Mouse (Mus musculus) limb, embryonic 15.5 days (tissue): Measurements from ENCODE around the gene Tgfb2. TPM values are rescaled to one million over a fixed set of nuclear protein-coding genes. Genes with fewer than 3 reads are reported as not detected.

Experiments used
- ATAC-seq: fragments of 200-750 bp; cut with Nextera tagmentation; 2 replicates; pipeline ENCODE4 v1.8.0; 2017; ENCODE audit warnings: low read depth, moderate TSS enrichment; ENCODE audit not compliant: insufficient number of reproducible peaks, low FRiP score, low TSS enrichment
- H3K27ac ChIP-seq: fragments of 300-500 bp; sonication (generic); 2 replicates; pipeline ENCODE4 v1.5.1; 2015; ENCODE audit warnings: moderate library complexity, mild to moderate bottlenecking, inconsistent platforms
- H3K27me3 ChIP-seq: fragments of 300-500 bp; sonication (generic); 2 replicates; pipeline ENCODE4 v1.6.1; 2015; ENCODE audit warnings: inconsistent platforms
- H3K36me3 ChIP-seq: fragments of 300-500 bp; sonication (generic); 2 replicates; pipeline ENCODE4 v1.6.1; 2015; ENCODE audit warnings: inconsistent platforms
- H3K4me1 ChIP-seq: fragments of 300-500 bp; sonication (generic); 2 replicates; pipeline ENCODE4 v1.6.1; 2015; ENCODE audit warnings: inconsistent platforms
- H3K4me2 ChIP-seq: fragments of 300-500 bp; sonication (generic); 2 replicates; pipeline ENCODE4 v1.6.1; 2015; ENCODE audit warnings: mild to moderate bottlenecking, inconsistent platforms
- H3K4me3 ChIP-seq: fragments of 300-500 bp; sonication (generic); 2 replicates; pipeline ENCODE4 v1.5.1; 2015; ENCODE audit warnings: mild to moderate bottlenecking, inconsistent platforms
- H3K9ac ChIP-seq: fragments of 300-500 bp; sonication (generic); 2 replicates; pipeline ENCODE4 v1.6.1; 2015; ENCODE audit warnings: inconsistent platforms
- H3K9me3 ChIP-seq: fragments of 300-500 bp; sonication (generic); 2 replicates; pipeline ENCODE4 v1.6.1; 2016; ENCODE audit warnings: inconsistent platforms
- WGBS: fragments of 180-500 bp; shearing (Covaris S2); methylation state at CpG from one replicate; pipeline ENCODE4 v1.1.7; 2015; 5-methylcytosine and 5-hydroxymethylcytosine counted together
- polyA plus RNA-seq: library from polyadenylated mRNA; unstranded; fragments of >200 nt; fragmentation: Nextera tagmentation; extraction: Ambion mirVana; gene quantifications from 2 replicates; pipeline ENCODE4 v1.2.1, GENCODE M21; 2015

Tgfb2 gene
- polyA plus RNA-seq, 1 experiment from 2014 or later = 75.6 TPM

GRCm38 (mm10) chr1:186575074-186575473 lies 130.7 kb downstream of the Tgfb2 start:
- no peak for ATAC-seq
- 88% methylated on average over 7 of the region's 7 CpGs for whole genome bisulfite sequencing

More at GRCm38 (mm10) chr1:186575074-186575473, 130.7 kb downstream of the Tgfb2 start:
- Histone ChIP-seq H3K9me3 (no peaks in the 10 kb centered on the region), H3K36me3 (no peaks in the 10 kb centered on the region), H3K27ac (no peak overlapping the region), H3K27me3 (no peaks in the 10 kb centered on the region), H3K9ac (no peak overlapping the region), H3K4me2 (no peak overlapping the region), H3K4me1 (peaks cover 4% of the 10 kb centered on the region; the same call in 1 of the 2 replicates), H3K4me3 (no peak overlapping the region)

Other genes starting within 250 kb of the Tgfb2 start
- 61.3 and 64.6 TPM in 2 replicates for gene Rrp15, start 43.4 kb upstream of the Tgfb2 start, polyA plus RNA-seq